Mouse (Mus musculus) heart, postnatal 14 days (tissue): ENCODE results near the gene Ccdc28b. TPM values are rescaled to one million over a fixed set of nuclear protein-coding genes. Genes with fewer than 3 reads are reported as not detected.

Experiments used
- DNase-seq, 2 experiments: peaks; one replicate each; pipeline ENCODE4 v3.0.0; 2021 to 2022
- intact Hi-C: fragments of 180-260 bp; cut with DNase I; formaldehyde crosslinking; loops from one replicate; pipeline ENCODE4 v1.15.1; 2025
- total RNA-seq, 2 experiments: library from RNA; stranded (reverse); gene quantifications; 2 replicates each; pipeline ENCODE4 v1.2.3; 2021

The Ccdc28b gene
- total RNA-seq, 2 experiments from 2014 or later = 40.7 to 46.5 TPM

GRCm38 (mm10) chr4:129625029-129625370, 1.3 kb upstream of the Ccdc28b start:
- peak; percentile 53 to 65 for DNase-seq
- intact Hi-C loops = no loop called here

- intact Hi-C loops = no loop called here
- DNase-seq = peak; percentile 84
Measured at GRCm38 (mm10) chr4:129624281-129625028, 708 bp upstream of the Ccdc28b start.

GRCm38 (mm10) chr4:129622803-129623535, 778 bp downstream of the Ccdc28b start:
- DNase-seq = no peak
- intact Hi-C loops = no loop called here

- intact Hi-C loops = no loop called here
- DNase-seq = no peak
Measured at GRCm38 (mm10) chr4:129622120-129622802, 1.5 kb downstream of the Ccdc28b start.

GRCm38 (mm10) chr4:129621283-129621841, 2.4 kb downstream of the Ccdc28b start:
- DNase-seq = peak in 1 of 2 experiments; percentile 44
- intact Hi-C loops = no loop called here

- intact Hi-C loops = no loop called here
- no peak for DNase-seq
Measured at GRCm38 (mm10) chr4:129620419-129621282, 3.1 kb downstream of the Ccdc28b start.

GRCm38 (mm10) chr4:129618786-129619691, 4.7 kb downstream of the Ccdc28b start, which contains the start of gene Iqcc:
Gene Iqcc (minus strand): TSS chr4:129619099.
- intact Hi-C loops = no loop called here

GRCm38 (mm10) chr4:129618031-129618430, 5.7 kb downstream of the Ccdc28b start:
- no peak for DNase-seq
- intact Hi-C loops = no loop called here

More at GRCm38 (mm10) chr4:129618786-129619691, 4.7 kb downstream of the Ccdc28b start, which contains the start of gene Iqcc:
- peak; percentile 96 to 97 for DNase-seq

- no peak for DNase-seq
- intact Hi-C loops = no loop called here
Measured at GRCm38 (mm10) chr4:129617121-129617641, 6.6 kb downstream of the Ccdc28b start.

GRCm38 (mm10) chr4:129616631-129617030, 7.1 kb downstream of the Ccdc28b start:
- intact Hi-C loops = no loop called here
- no peak for DNase-seq

- no peak for DNase-seq
- intact Hi-C loops = no loop called here
Measured at GRCm38 (mm10) chr4:129615801-129616290, 7.9 kb downstream of the Ccdc28b start.

GRCm38 (mm10) chr4:129614093-129614492, 9.7 kb downstream of the Ccdc28b start, which contains the start of gene Dcdc2b:
Gene Dcdc2b (minus strand): TSS chr4:129614257.
- DNase-seq = peak in 1 of 2 experiments; percentile 52
- intact Hi-C loops = no loop called here

GRCm38 (mm10) chr4:129610472-129610871, 13.3 kb downstream of the Ccdc28b start:
- intact Hi-C loops = no loop called here
- DNase-seq = no peak

GRCm38 (mm10) chr4:129610026-129610425, 13.7 kb downstream of the Ccdc28b start:
- no peak for DNase-seq
- intact Hi-C loops = no loop called here

GRCm38 (mm10) chr4:129609139-129609631, 14.6 kb downstream of the Ccdc28b start:
- intact Hi-C loops = loop anchor here (2.0 to 5.0 kb wide), 5 partner anchors 24 to 272 kb away; partner anchors contain the start of genes Rbbp4 and Zbtb8os
- DNase-seq = no peak

- DNase-seq = peak; percentile 79 to 90
- intact Hi-C loops = loop anchor here (2.0 to 5.0 kb wide), 5 partner anchors 24 to 271 kb away; partner anchors contain the start of genes Rbbp4 and Zbtb8os
Measured at GRCm38 (mm10) chr4:129608426-129609025, 15.2 kb downstream of the Ccdc28b start.
